Comparison of ENCODE assay signal across 19 mouse cellular contexts in genomic region chr2:144946468-144946867, GRCm38 (mm10).
DNase-seq lines count a peak whose midpoint lies in the region; ATAC-seq and TF ChIP-seq lines count a peak whose summit lies in the region.
"Had no signal": no experiment of that assay in that cellular context is flagged by ENCODE, and none has a peak within 500 bp of the region (broad histone marks: within the 10 kb centered on the region; RNA-seq: fewer than 3 reads in every experiment).

No protein-coding gene starts in this region.

- H3K27ac ChIP-seq in lung, embryonic 14.5 days (ENCODE audit: low read depth): no peak overlapping the region
- H3K27ac ChIP-seq in stomach, postnatal 0 days (replicated peaks): no peak overlapping the region
- no peak overlapping the region for H3K27ac ChIP-seq in midbrain, embryonic 13.5 days
- H3K27ac ChIP-seq: embryonic facial prominence, embryonic 10.5 days; forebrain, embryonic 15.5 days; heart, adult 2 months; heart, embryonic 15.5 days; hindbrain, embryonic 13.5 days; hindbrain, postnatal 0 days had no signal

- WGBS in lung, embryonic 14.5 days: 74% methylated on average over 1 of the region's 1 CpGs
- 35% methylated on average over 1 of the region's 1 CpGs for WGBS in stomach, postnatal 0 days
- 92% methylated on average over 1 of the region's 1 CpGs for WGBS in midbrain, embryonic 13.5 days

- no peaks in the 10 kb centered on the region for H3K4me1 ChIP-seq in lung, embryonic 14.5 days (ENCODE audit: insufficient read depth)
- H3K4me1 ChIP-seq in stomach, postnatal 0 days (replicated peaks; ENCODE audit: control insufficient read depth, insufficient read depth): no peaks in the 10 kb centered on the region
- no peaks in the 10 kb centered on the region for H3K4me1 ChIP-seq in midbrain, embryonic 13.5 days (replicated peaks)
- H3K4me1 ChIP-seq: embryonic facial prominence, embryonic 10.5 days; forebrain, embryonic 15.5 days; heart, embryonic 15.5 days; hindbrain, embryonic 13.5 days had no signal

- no peak for TF ChIP-seq CTCF in lung, embryonic 14.5 days (IDR thresholded peaks at IDR 0.05; ENCODE audit: low read depth)
- TF ChIP-seq CTCF in stomach, postnatal 0 days (IDR thresholded peaks at IDR 0.05; ENCODE audit: low read depth): no peak

- H3K36me3 ChIP-seq in lung, embryonic 14.5 days (ENCODE audit: insufficient read depth): no peaks in the 10 kb centered on the region
- no peaks in the 10 kb centered on the region for H3K36me3 ChIP-seq in stomach, postnatal 0 days (ENCODE audit: control insufficient read depth, insufficient read depth, low read length)
- no peaks in the 10 kb centered on the region for H3K36me3 ChIP-seq in midbrain, embryonic 13.5 days
- H3K36me3 ChIP-seq: embryonic facial prominence, embryonic 10.5 days; forebrain, embryonic 15.5 days; heart, embryonic 15.5 days; hindbrain, embryonic 13.5 days had no signal

- no peak overlapping the region for H3K4me3 ChIP-seq in lung, embryonic 14.5 days (ENCODE audit: low read depth, low read length)
- no peak overlapping the region for H3K4me3 ChIP-seq in stomach, postnatal 0 days (ENCODE audit: low read depth, low read length)
- no peak overlapping the region for H3K4me3 ChIP-seq in midbrain, embryonic 13.5 days (replicated peaks)
- H3K4me3 ChIP-seq: embryonic facial prominence, embryonic 10.5 days; forebrain, embryonic 15.5 days; heart, adult 2 months; heart, embryonic 15.5 days; hindbrain, embryonic 13.5 days had no signal

- TF ChIP-seq EP300 in stomach, postnatal 0 days (optimal IDR thresholded peaks at IDR 0.05): no peak

- ATAC-seq in frontal cortex, adult (ENCODE audit: low TSS enrichment): peak; percentile 90
- ATAC-seq in lung, embryonic 14.5 days (ENCODE audit: insufficient read depth): no peak
- ATAC-seq in stomach, postnatal 0 days (ENCODE audit: low FRiP score, low TSS enrichment): peak; percentile 21; the same call in 1 of the 2 replicates
- ATAC-seq in midbrain, embryonic 13.5 days: no peak
- ATAC-seq: forebrain, embryonic 15.5 days; hindbrain, postnatal 0 days had no signal

- H3K27me3 ChIP-seq in lung, embryonic 14.5 days (ENCODE audit: insufficient read depth, low read length): no peaks in the 10 kb centered on the region
- no peaks in the 10 kb centered on the region for H3K27me3 ChIP-seq in stomach, postnatal 0 days (ENCODE audit: control insufficient read depth, insufficient read depth, low read length)
- no peaks in the 10 kb centered on the region for H3K27me3 ChIP-seq in midbrain, embryonic 13.5 days
- H3K27me3 ChIP-seq: forebrain, embryonic 15.5 days; heart, embryonic 15.5 days; hindbrain, embryonic 13.5 days had no signal

- no peak overlapping the region for H3K9ac ChIP-seq in lung, embryonic 14.5 days
- no peak overlapping the region for H3K9ac ChIP-seq in stomach, postnatal 0 days (ENCODE audit: low read length)
- no peak overlapping the region for H3K9ac ChIP-seq in midbrain, embryonic 13.5 days (replicated peaks)
- H3K9ac ChIP-seq: forebrain, embryonic 15.5 days; heart, embryonic 15.5 days; hindbrain, embryonic 13.5 days had no signal

- no peak for DNase-seq in frontal cortex, postnatal 25 days (ENCODE audit: low spot score in 2 of 2)
- peak; percentile 43 for DNase-seq in lung, embryonic 14.5 days
- DNase-seq in lung, postnatal 10 days: no peak
- peak; percentile 56 for DNase-seq in brain, adult 2 months (ENCODE audit: low read depth, low spot score)
- DNase-seq in stomach, postnatal 0 days (ENCODE audit: low spot score): no peak
- DNase-seq: adrenal gland, adult 2 months; adrenal gland, postnatal 25 days; cerebellum, adult 2 months; cerebellum, postnatal 10 days; gastrocnemius, postnatal 14 days; heart, adult 2 months had no signal

- H3K9me3 ChIP-seq in lung, embryonic 14.5 days (ENCODE audit: low read depth, low read length): no peaks in the 10 kb centered on the region
- no peaks in the 10 kb centered on the region for H3K9me3 ChIP-seq in stomach, postnatal 0 days (ENCODE audit: control insufficient read depth, low read length)
- no peaks in the 10 kb centered on the region for H3K9me3 ChIP-seq in midbrain, embryonic 13.5 days
- H3K9me3 ChIP-seq: embryonic facial prominence, embryonic 10.5 days; forebrain, embryonic 15.5 days; heart, embryonic 15.5 days; hindbrain, embryonic 13.5 days had no signal

- no peak overlapping the region for H3K4me2 ChIP-seq in lung, embryonic 14.5 days
- no peak overlapping the region for H3K4me2 ChIP-seq in stomach, postnatal 0 days (replicated peaks; ENCODE audit: low read depth)
- H3K4me2 ChIP-seq in midbrain, embryonic 13.5 days (replicated peaks): no peak overlapping the region
- H3K4me2 ChIP-seq: forebrain, embryonic 15.5 days; heart, embryonic 11.5 days; heart, embryonic 15.5 days; hindbrain, embryonic 13.5 days had no signal

Comparison
In these comparisons a context has a peak if more than half of its experiments do, and no peak if none do; other contexts are left out.
1. DNase-seq: peak in lung, embryonic 14.5 days (single experiment) and brain, adult 2 months (single experiment); none in frontal cortex, postnatal 25 days (0 of 2), lung, postnatal 10 days (single experiment) and stomach, postnatal 0 days (single experiment).
2. ATAC-seq: peak in frontal cortex, adult (single experiment) and stomach, postnatal 0 days (single experiment); none in lung, embryonic 14.5 days (single experiment) and midbrain, embryonic 13.5 days (single experiment).